Mouse (Mus musculus) G1E (cell line): ENCODE measurements around the gene Dnase2a. TPM values are rescaled to one million over a fixed set of nuclear protein-coding genes. Genes with fewer than 3 reads are reported as not detected.

Source experiments
- ATAC-seq: 2 replicates; pipeline ENCODE4 v1.8.0; 2016; ENCODE audit warnings: mild to moderate bottlenecking; ENCODE audit not compliant: insufficient number of reproducible peaks, poor library complexity, low FRiP score, severe bottlenecking; ENCODE audit errors: extremely low read depth
- DNase-seq: peaks from one replicate; pipeline ENCODE4 v3.0.0; 2012; ENCODE audit warnings: low spot score
- H3K27me3 ChIP-seq: 2 replicates; pipeline ENCODE4 v1.6.1; 2012; ENCODE audit warnings: mild to moderate bottlenecking, low read length, inconsistent platforms; ENCODE audit not compliant: insufficient read depth
- H3K36me3 ChIP-seq: replicated peaks from 2 replicates; pipeline ENCODE3; 2012; ENCODE audit warnings: mild to moderate bottlenecking, inconsistent platforms
- H3K4me1 ChIP-seq: 2 replicates; pipeline ENCODE4 v1.6.1; 2012; ENCODE audit warnings: low read depth, low read length, inconsistent platforms, mixed read lengths; ENCODE audit not compliant: insufficient read depth
- H3K4me3 ChIP-seq: 2 replicates; pipeline ENCODE4 v1.5.1; 2012; ENCODE audit warnings: low read depth, mild to moderate bottlenecking, inconsistent platforms, low read length, moderate library complexity, mixed read lengths
- H3K9me3 ChIP-seq: replicated peaks from 2 replicates; pipeline ENCODE4 v1.6.1; 2012; ENCODE audit warnings: inconsistent platforms
- CTCF ChIP-seq: IDR thresholded peaks from 2 replicates; pipeline ENCODE4 v1.5.1; 2012; ENCODE audit warnings: low read depth, low read length, inconsistent platforms, mixed read lengths
- GATA1 ChIP-seq: IDR thresholded peaks from 2 replicates; pipeline ENCODE4 v1.6.1; 2012; ENCODE audit warnings: borderline replicate concordance, low read length, inconsistent platforms, mixed read lengths
- GATA2 ChIP-seq: IDR thresholded peaks from 2 replicates; pipeline ENCODE4 v1.6.1; 2012; ENCODE audit warnings: low read depth, low read length, inconsistent platforms, borderline replicate concordance
- POLR2AphosphoS5 ChIP-seq: IDR thresholded peaks from 2 replicates; pipeline ENCODE4 v1.6.1; 2012; ENCODE audit warnings: low read depth, low read length, inconsistent platforms; ENCODE audit not compliant: insufficient replicate concordance
- TAL1 ChIP-seq: conservative IDR thresholded peaks from 2 replicates; pipeline ENCODE4 v1.6.1; 2012; ENCODE audit warnings: low read depth, low read length, inconsistent platforms, mixed read lengths
- polyA plus RNA-seq: library from polyadenylated mRNA; stranded (reverse); fragments of >175 nt; gene quantifications from 2 replicates; pipeline ENCODE4 v1.2.3, GENCODE M21; 2012
- total RNA-seq, 2 experiments: library from RNA; stranded (forward) in 1 of 2; stranded (reverse) in 1 of 2; fragments of 200-1000 nt in 1 of 2; fragments of >200 nt in 1 of 2; fragmentation: Nextera tagmentation in 1 of 2; gene quantifications; 2 replicates each; pipeline ENCODE4 v1.2.3; 2014 to 2017

Dnase2a gene
- total and polyA plus RNA-seq, 3 experiments = 75.0 to 147 (median 118) TPM

- Histone ChIP-seq H3K36me3 (no peaks in the 10 kb centered on the region), H3K27me3 (peaks cover 63% of the 10 kb centered on the region), H3K9me3 (no peaks in the 10 kb centered on the region), H3K4me1 (peaks cover 29% of the 10 kb centered on the region), H3K4me3 (no peak overlapping the region)
- ATAC-seq = no peak
- TF ChIP-seq GATA2 (no peak), CTCF (no peak), TAL1 (no peak)
- no peak for DNase-seq
Measured at GRCm38 (mm10) chr8:84934860-84935259, 26.5 kb downstream of the Dnase2a start.

- no peaks in the 10 kb centered on the region for H3K36me3 ChIP-seq
- ATAC-seq = no peak
- DNase-seq = no peak
- H3K4me3 ChIP-seq = no peak overlapping the region
- TF ChIP-seq GATA1 (no peak), POLR2AphosphoS5 (no peak), CTCF (no peak), TAL1 (no peak), GATA2 (no peak)
- peaks cover 24% of the 10 kb centered on the region for H3K4me1 ChIP-seq
- H3K9me3 ChIP-seq = no peaks in the 10 kb centered on the region
- peaks cover 62% of the 10 kb centered on the region for H3K27me3 ChIP-seq
Measured at GRCm38 (mm10) chr8:84935489-84935888, 27.1 kb downstream of the Dnase2a start.

- no peak for TF ChIP-seq TAL1
- no peak for TF ChIP-seq POLR2AphosphoS5
- TF ChIP-seq GATA1 = no peak
- TF ChIP-seq GATA2 = no peak
- no peak for TF ChIP-seq CTCF
- ATAC-seq = no peak
- H3K36me3 ChIP-seq = no peaks in the 10 kb centered on the region
Measured at GRCm38 (mm10) chr8:84936041-84936961, 27.9 kb downstream of the Dnase2a start.

GRCm38 (mm10) chr8:84936962-84937546 is 28.7 kb downstream of the Dnase2a start, which contains the start of gene Mast1:
Mast1 (minus strand) TSS chr8:84937359.
- peaks cover 59% of the 10 kb centered on the region for H3K27me3 ChIP-seq
- peak; percentile 31 for DNase-seq
- H3K4me3 ChIP-seq = peak within 1 kb of the TSS; percentile 56; the same call in 1 of the 2 replicates

More at GRCm38 (mm10) chr8:84936041-84936961, 27.9 kb downstream of the Dnase2a start:
- Histone ChIP-seq H3K9me3 (no peaks in the 10 kb centered on the region), H3K27me3 (peaks cover 64% of the 10 kb centered on the region), H3K4me1 (peaks cover 24% of the 10 kb centered on the region), H3K4me3 (no peak overlapping the region)
- DNase-seq = no peak

GRCm38 (mm10) chr8:84937620-84938485 is 29.5 kb downstream of the Dnase2a start:
- no peak for TF ChIP-seq TAL1
- no peak for TF ChIP-seq GATA1
- TF ChIP-seq GATA2 = no peak
- no peak for TF ChIP-seq CTCF
- Histone ChIP-seq H3K4me3 (peak overlapping the region; percentile 56; the same call in 1 of the 2 replicates), H3K4me1 (peaks cover 24% of the 10 kb centered on the region), H3K36me3 (no peaks in the 10 kb centered on the region), H3K27me3 (peaks cover 59% of the 10 kb centered on the region), H3K9me3 (no peaks in the 10 kb centered on the region)
- no peak for DNase-seq
- no peak for ATAC-seq

More at GRCm38 (mm10) chr8:84936962-84937546, 28.7 kb downstream of the Dnase2a start, which contains the start of gene Mast1:
- TF ChIP-seq GATA1 (no peak), CTCF (peak; percentile 32; the same call in 1 of the 2 replicates)
- Histone ChIP-seq H3K9me3 (no peaks in the 10 kb centered on the region), H3K36me3 (no peaks in the 10 kb centered on the region), H3K4me1 (peaks cover 24% of the 10 kb centered on the region)
- ATAC-seq = no peak

GRCm38 (mm10) chr8:84943699-84944098 is 35.3 kb downstream of the Dnase2a start:
- Histone ChIP-seq H3K36me3 (no peaks in the 10 kb centered on the region), H3K27me3 (peaks cover 46% of the 10 kb centered on the region), H3K4me3 (no peak overlapping the region), H3K4me1 (peaks cover 20% of the 10 kb centered on the region), H3K9me3 (0 out of 2 replicates have a peak, but pooled peaks cover 5% of the 10 kb centered on the region)
- TF ChIP-seq CTCF = no peak
- DNase-seq = no peak
- ATAC-seq = no peak
